Mouse (Mus musculus) ES-E14 (cell line): ENCODE data around the gene Retreg3. TPM values are rescaled to one million over a fixed set of nuclear protein-coding genes. Genes with fewer than 3 reads are reported as not detected.

Experiments used
- DNase-seq: peaks from one replicate; pipeline ENCODE4 v3.0.0-alpha.2; 2013; ENCODE audit warnings: low read depth, low spot score
- H3K27ac ChIP-seq: 2 replicates; pipeline ENCODE4 v1.5.1; 2012; ENCODE audit warnings: low read depth, mild to moderate bottlenecking, low read length, moderate library complexity, mixed read lengths; ENCODE audit not compliant: poor library complexity, insufficient read depth, severe bottlenecking
- H3K36me3 ChIP-seq: 2 replicates; pipeline ENCODE4 v1.6.1; 2012; ENCODE audit warnings: mild to moderate bottlenecking, low read length, moderate library complexity, mixed read lengths; ENCODE audit not compliant: control insufficient read depth, poor library complexity, insufficient read depth, severe bottlenecking
- H3K4me1 ChIP-seq, 2 experiments: fragments of 150-350 bp in 1 of 2; sonication (generic) in 1 of 2; 2 replicates each; pipeline ENCODE4 v1.6.1; 2012; ENCODE audit warnings: low read length in 2 of 2, mild to moderate bottlenecking in 1 of 2, mixed read lengths in 1 of 2; ENCODE audit not compliant: control insufficient read depth in 2 of 2, insufficient read depth in 2 of 2, poor library complexity in 1 of 2
- H3K4me3 ChIP-seq, 2 experiments: fragments of 150-350 bp in 1 of 2; sonication (generic) in 1 of 2; 2 replicates each; pipeline ENCODE4 v1.5.1; 2012; ENCODE audit warnings: low read length in 2 of 2, low read depth in 1 of 2, mild to moderate bottlenecking in 1 of 2, mixed read lengths in 1 of 2; ENCODE audit not compliant: insufficient read depth in 1 of 2, poor library complexity in 1 of 2, severe bottlenecking in 1 of 2
- H3K9ac ChIP-seq: 2 replicates; pipeline ENCODE4 v1.6.1; 2012; ENCODE audit warnings: low read depth, mild to moderate bottlenecking, low read length, mixed read lengths; ENCODE audit not compliant: poor library complexity, insufficient read depth, severe bottlenecking
- H3K9me3 ChIP-seq: fragments of 150-350 bp; sonication (generic); 2 replicates; pipeline ENCODE4 v1.6.1; 2012; ENCODE audit warnings: low read depth, mild to moderate bottlenecking, low read length; ENCODE audit not compliant: control insufficient read depth, insufficient read depth
- CHD2 ChIP-seq: IDR thresholded peaks from 2 replicates; pipeline ENCODE4 v1.6.1; 2014; ENCODE audit warnings: mild to moderate bottlenecking, low read depth, low read length, inconsistent platforms
- HCFC1 ChIP-seq: IDR thresholded peaks from 2 replicates; pipeline ENCODE4 v1.6.1; 2012; ENCODE audit warnings: low read length, inconsistent platforms, borderline replicate concordance; ENCODE audit not compliant: insufficient read depth
- MAFK ChIP-seq: IDR thresholded peaks from 2 replicates; pipeline ENCODE4 v1.6.1; 2014; ENCODE audit warnings: mild to moderate bottlenecking, low read depth, low read length, inconsistent platforms; ENCODE audit not compliant: insufficient read depth
- ZC3H11A ChIP-seq: IDR thresholded peaks from 2 replicates; pipeline ENCODE4 v1.6.1; 2012; ENCODE audit warnings: low read depth, mild to moderate bottlenecking, inconsistent platforms, low read length, borderline replicate concordance
- ZNF384 ChIP-seq: IDR thresholded peaks from 2 replicates; pipeline ENCODE4 v1.6.1; 2012; ENCODE audit warnings: low read depth, low read length, inconsistent platforms
- in situ Hi-C, 2 experiments: fragments of 600-800 bp; cut with MboI; formaldehyde crosslinking; loops; one replicate each; pipeline ENCODE4 v1.15.1; 2025; ENCODE audit warnings: low sequenced_read_pairs in 2 of 2, inconsistent platforms in 1 of 2; ENCODE audit not compliant: unreplicated experiment in 2 of 2
- total RNA-seq: library from RNA; depleted of rRNA; stranded (reverse); fragments of 300-350 nt; gene quantifications from 2 replicates; pipeline ENCODE4 v1.2.3, GENCODE M21; 2012

The Retreg3 gene
- total RNA-seq, 1 experiment = 60.4 TPM

- no peak overlapping the region for H3K27ac ChIP-seq
- in situ Hi-C loops = loop anchor here in 1 of 2 experiments (10.0 kb wide), 1 partner anchor 82 kb away; no protein-coding TSS in a partner anchor
- TF ChIP-seq HCFC1 (no peak), ZC3H11A (peak; percentile 88), ZNF384 (0 out of 2 replicates have a peak, but pooled peaks have one; percentile 28), CHD2 (peak; percentile 97), MAFK (no peak)
- H3K4me3 ChIP-seq = peak overlapping the region; percentile 14 to 45; a peak in 2 of 4 replicates
- DNase-seq = peak; percentile 83
- peak overlapping the region; percentile 42; the same call in 1 of the 2 replicates for H3K9ac ChIP-seq
- H3K9me3 ChIP-seq = no peaks in the 10 kb centered on the region
- peaks cover 2% of the 10 kb centered on the region; the same call in 1 of the 2 replicates for H3K36me3 ChIP-seq
- H3K4me1 ChIP-seq = peaks cover 5 to 26% of the 10 kb centered on the region in 2 experiments; a peak in 3 of 4 replicates
Observed at GRCm38 (mm10) chr11:101066549-101067412, 52.9 kb downstream of the Retreg3 start.

- Histone ChIP-seq H3K4me3 (no peak overlapping the region), H3K36me3 (peaks cover 2% of the 10 kb centered on the region; the same call in 1 of the 2 replicates), H3K27ac (no peak overlapping the region), H3K9ac (no peak overlapping the region), H3K9me3 (no peaks in the 10 kb centered on the region), H3K4me1 (peaks cover 2 to 24% of the 10 kb centered on the region in 2 experiments; a peak in 3 of 4 replicates)
- TF ChIP-seq MAFK (no peak), HCFC1 (no peak), ZC3H11A (no peak), ZNF384 (no peak), CHD2 (no peak)
- no peak for DNase-seq
- in situ Hi-C loops = loop anchor here in 1 of 2 experiments (10.0 kb wide), 1 partner anchor 80 kb away; no protein-coding TSS in a partner anchor
Observed at GRCm38 (mm10) chr11:101065002-101065401, 54.7 kb downstream of the Retreg3 start.

- no peak for TF ChIP-seq CHD2
- no peak for TF ChIP-seq ZNF384
- TF ChIP-seq MAFK = no peak
- TF ChIP-seq HCFC1 = no peak
- TF ChIP-seq ZC3H11A = no peak
- Histone ChIP-seq H3K9me3 (no peaks in the 10 kb centered on the region), H3K9ac (no peak overlapping the region), H3K4me1 (peaks cover 2 to 24% of the 10 kb centered on the region in 2 experiments; a peak in 3 of 4 replicates), H3K4me3 (no peak overlapping the region), H3K27ac (no peak overlapping the region; the same call in 1 of the 2 replicates), H3K36me3 (peaks cover 2% of the 10 kb centered on the region; the same call in 1 of the 2 replicates)
- in situ Hi-C loops = loop anchor here in 1 of 2 experiments (10.0 kb wide), 1 partner anchor 80 kb away; no protein-coding TSS in a partner anchor
- DNase-seq = no peak
Observed at GRCm38 (mm10) chr11:101064462-101064861, 55.2 kb downstream of the Retreg3 start.

GRCm38 (mm10) chr11:101063676-101064327, 55.9 kb downstream of the Retreg3 start:
- peak overlapping the region; percentile 54; the same call in 1 of the 2 replicates for H3K9ac ChIP-seq
- H3K27ac ChIP-seq = peak overlapping the region; percentile 3; the same call in 1 of the 2 replicates
- no peak for TF ChIP-seq MAFK
- TF ChIP-seq HCFC1 = no peak
- no peak for TF ChIP-seq CHD2
- TF ChIP-seq ZC3H11A = no peak
- TF ChIP-seq ZNF384 = no peak
- no peaks in the 10 kb centered on the region for H3K9me3 ChIP-seq
- in situ Hi-C loops = loop anchor here in 1 of 2 experiments (10.0 kb wide), 1 partner anchor 79 kb away; no protein-coding TSS in a partner anchor
- H3K36me3 ChIP-seq = peaks cover 2% of the 10 kb centered on the region; the same call in 1 of the 2 replicates
- peaks cover 2 to 28% of the 10 kb centered on the region in 2 experiments; a peak in 3 of 4 replicates for H3K4me1 ChIP-seq
- no peak for DNase-seq
- peak overlapping the region; percentile 15 to 43; a peak in 1 of 4 replicates for H3K4me3 ChIP-seq
